Mouse (Mus musculus) embryonic facial prominence, embryonic 11.5 days (tissue): ENCODE results near the gene Ablim1. TPM values are rescaled to one million over a fixed set of nuclear protein-coding genes. Genes with fewer than 3 reads are reported as not detected.
A peak's percentile ranks its signal among the peaks of the same experiment; 100 is the strongest.

ENCODE experiments used
- ATAC-seq: fragments of 200-750 bp; cut with Nextera tagmentation; replicated peaks from 2 replicates; pipeline ENCODE4 v1.8.0; 2017; ENCODE audit warnings: low read depth; ENCODE audit not compliant: insufficient number of reproducible peaks, low FRiP score, low TSS enrichment
- DNase-seq: peaks from one replicate; pipeline ENCODE4 v3.0.0-alpha.2; 2015; ENCODE audit warnings: low spot score
- H3K27ac ChIP-seq: fragments of 300-500 bp; sonication (generic); replicated peaks from 2 replicates; pipeline ENCODE4 v1.5.1; 2014; ENCODE audit warnings: mild to moderate bottlenecking, low read depth, low read length, control low read depth
- H3K27me3 ChIP-seq: fragments of 300-500 bp; sonication (generic); 2 replicates; pipeline ENCODE4 v1.6.1; 2014; ENCODE audit warnings: mild to moderate bottlenecking, low read length, moderate library complexity, mixed read lengths; ENCODE audit not compliant: control insufficient read depth, insufficient read depth
- H3K36me3 ChIP-seq: fragments of 300-500 bp; sonication (generic); replicated peaks from 2 replicates; pipeline ENCODE4 v1.6.1; 2014; ENCODE audit warnings: low read depth, mild to moderate bottlenecking, low read length, moderate library complexity, mixed read lengths; ENCODE audit not compliant: control insufficient read depth, insufficient read depth
- H3K4me1 ChIP-seq: fragments of 300-500 bp; sonication (generic); 2 replicates; pipeline ENCODE4 v1.6.1; 2014; ENCODE audit warnings: low read length, mixed read lengths; ENCODE audit not compliant: control insufficient read depth, insufficient read depth
- H3K4me2 ChIP-seq: fragments of 300-500 bp; sonication (generic); 2 replicates; pipeline ENCODE4 v1.6.1; 2014; ENCODE audit warnings: low read depth, mild to moderate bottlenecking, control low read depth, low read length, moderate library complexity
- H3K4me3 ChIP-seq: fragments of 300-500 bp; sonication (generic); 2 replicates; pipeline ENCODE4 v1.5.1; 2014; ENCODE audit warnings: low read depth, low read length, control low read depth
- H3K9ac ChIP-seq: fragments of 300-500 bp; sonication (generic); replicated peaks from 2 replicates; pipeline ENCODE4 v1.6.1; 2014; ENCODE audit warnings: mild to moderate bottlenecking, control low read depth, low read length
- H3K9me3 ChIP-seq: fragments of 300-500 bp; sonication (generic); replicated peaks from 2 replicates; pipeline ENCODE4 v1.6.1; 2016; ENCODE audit warnings: mild to moderate bottlenecking, low read length, inconsistent platforms, mixed read lengths; ENCODE audit not compliant: control insufficient read depth
- WGBS: fragments of 180-500 bp; shearing (Covaris S2); extraction: QIAGEN DNeasy Blood & Tissue Kit; methylation state at CpG from one replicate; pipeline ENCODE4 v1.1.7; 2014; 5-methylcytosine and 5-hydroxymethylcytosine counted together
- polyA plus RNA-seq: library from polyadenylated mRNA; unstranded; fragments of >200 nt; fragmentation: Nextera tagmentation; extraction: Ambion mirVana; gene quantifications from 2 replicates; pipeline ENCODE4 v1.2.1, GENCODE M21; 2014

Gene Ablim1
- polyA plus RNA-seq, 1 experiment from 2014 or later, result 22.8 TPM

DNA sequence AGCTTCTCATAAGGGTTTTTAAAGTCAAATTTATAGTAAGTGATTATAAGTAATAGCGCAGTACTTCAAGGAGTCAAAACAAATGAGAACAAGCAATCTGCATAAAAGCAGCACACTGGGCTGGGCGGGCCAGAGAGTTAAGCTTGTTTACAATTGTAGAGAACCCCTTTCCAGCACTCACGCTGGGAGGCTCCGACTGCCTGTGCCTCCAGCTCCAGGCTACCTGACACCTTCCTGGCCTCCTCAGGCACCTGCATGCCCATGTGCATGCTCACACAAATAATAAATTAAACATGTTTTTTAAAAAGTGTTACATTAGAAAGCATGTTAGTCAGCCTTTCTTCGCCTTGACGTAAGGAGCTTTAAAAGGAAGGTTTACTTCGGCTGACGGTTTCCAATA lies 20.4 kb upstream of the Ablim1 start:
- DNase-seq (no peak), ATAC-seq (no peak)
- no peak overlapping the region for H3K9ac ChIP-seq
- H3K4me3 ChIP-seq, result no peak overlapping the region
- H3K27ac ChIP-seq, result no peak overlapping the region
- WGBS, result 45% methylated on average over 8 of the region's 8 CpGs
- H3K27me3 ChIP-seq, result no peaks in the 10 kb centered on the region
- H3K4me1 ChIP-seq, result no peaks in the 10 kb centered on the region
- H3K36me3 ChIP-seq, result no peaks in the 10 kb centered on the region
- no peaks in the 10 kb centered on the region for H3K9me3 ChIP-seq
- no peak overlapping the region for H3K4me2 ChIP-seq

DNA sequence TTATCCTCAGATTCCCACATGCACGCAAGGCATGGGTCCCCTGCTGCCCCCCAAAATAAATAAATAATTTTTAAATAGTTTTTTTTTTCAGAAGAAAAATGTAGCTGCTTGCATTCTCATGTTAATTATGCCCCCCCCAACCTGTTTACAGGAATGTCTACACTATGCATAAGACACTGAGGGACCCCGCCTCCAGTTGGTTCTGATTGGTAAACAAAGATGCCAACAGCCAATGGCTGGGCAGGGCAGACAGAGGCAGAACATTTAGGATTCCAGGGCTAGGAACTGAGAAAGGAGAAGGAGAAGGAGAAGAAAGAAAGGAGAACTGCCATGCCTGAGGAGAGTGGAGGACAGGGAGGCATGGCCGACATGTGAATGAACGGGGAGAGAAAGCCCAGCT lies 18.6 kb upstream of the Ablim1 start:
- Histone ChIP-seq H3K27ac (no peak overlapping the region), H3K4me2 (no peak overlapping the region), H3K4me3 (no peak overlapping the region), H3K36me3 (no peaks in the 10 kb centered on the region), H3K9me3 (no peaks in the 10 kb centered on the region), H3K4me1 (no peaks in the 10 kb centered on the region), H3K9ac (no peak overlapping the region), H3K27me3 (no peaks in the 10 kb centered on the region)
- DNase-seq, result no peak
- 83% methylated on average over 4 of the region's 4 CpGs for WGBS
- ATAC-seq, result no peak

DNA sequence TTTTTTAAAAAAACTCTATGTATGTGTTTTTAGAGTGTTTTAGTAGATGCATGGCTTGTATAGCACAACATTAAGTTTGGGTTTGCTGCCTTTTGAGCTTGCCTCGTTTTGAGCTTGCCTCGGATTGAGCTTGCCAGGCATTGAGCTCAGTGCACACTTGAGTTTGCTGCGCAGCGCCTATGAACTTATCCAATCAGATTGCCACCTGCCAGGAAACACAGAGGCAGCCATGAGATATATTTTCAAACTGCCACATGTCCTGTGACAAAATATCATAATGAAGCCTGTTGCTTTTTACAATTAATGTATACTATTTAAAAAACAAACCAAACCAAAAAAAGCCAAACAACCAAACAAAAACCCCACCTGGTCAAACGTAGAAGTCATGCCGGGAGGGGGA lies 16.5 kb upstream of the Ablim1 start:
- no peak overlapping the region for H3K4me3 ChIP-seq
- H3K27me3 ChIP-seq, result no peaks in the 10 kb centered on the region
- no peaks in the 10 kb centered on the region for H3K9me3 ChIP-seq
- no peak overlapping the region for H3K4me2 ChIP-seq
- no peak overlapping the region for H3K9ac ChIP-seq
- 85% methylated on average over 6 of the region's 6 CpGs for WGBS
- no peak overlapping the region for H3K27ac ChIP-seq
- DNase-seq, result no peak
- H3K36me3 ChIP-seq, result no peaks in the 10 kb centered on the region
- H3K4me1 ChIP-seq, result no peaks in the 10 kb centered on the region
- ATAC-seq, result no peak

DNA sequence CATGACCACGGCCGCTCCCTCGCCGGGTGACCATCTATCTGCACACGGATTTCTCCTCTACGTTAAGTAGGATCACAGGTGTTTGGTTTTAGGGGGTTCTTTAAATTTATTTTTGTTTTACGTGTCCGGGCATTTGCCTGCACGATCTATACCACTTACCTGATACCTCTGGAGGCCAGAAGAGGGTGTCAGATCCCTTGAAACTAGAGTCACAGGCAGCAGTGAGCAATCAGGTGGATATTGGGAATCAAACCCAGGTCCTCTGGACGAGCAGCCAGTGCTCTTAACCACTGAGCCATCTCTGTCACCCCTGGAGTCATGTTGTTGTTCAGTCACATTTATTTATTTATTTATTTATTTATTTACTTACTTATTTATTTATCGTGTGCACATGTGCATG lies 15.6 kb upstream of the Ablim1 start:
- DNase-seq (no peak), ATAC-seq (no peak)
- H3K4me3 ChIP-seq, result no peak overlapping the region
- no peaks in the 10 kb centered on the region for H3K4me1 ChIP-seq
- no peaks in the 10 kb centered on the region for H3K36me3 ChIP-seq
- WGBS, result 73% methylated on average over 11 of the region's 11 CpGs
- H3K27me3 ChIP-seq, result no peaks in the 10 kb centered on the region
- H3K9ac ChIP-seq, result no peak overlapping the region
- no peak overlapping the region for H3K27ac ChIP-seq
- no peak overlapping the region for H3K4me2 ChIP-seq
- H3K9me3 ChIP-seq, result no peaks in the 10 kb centered on the region

DNA sequence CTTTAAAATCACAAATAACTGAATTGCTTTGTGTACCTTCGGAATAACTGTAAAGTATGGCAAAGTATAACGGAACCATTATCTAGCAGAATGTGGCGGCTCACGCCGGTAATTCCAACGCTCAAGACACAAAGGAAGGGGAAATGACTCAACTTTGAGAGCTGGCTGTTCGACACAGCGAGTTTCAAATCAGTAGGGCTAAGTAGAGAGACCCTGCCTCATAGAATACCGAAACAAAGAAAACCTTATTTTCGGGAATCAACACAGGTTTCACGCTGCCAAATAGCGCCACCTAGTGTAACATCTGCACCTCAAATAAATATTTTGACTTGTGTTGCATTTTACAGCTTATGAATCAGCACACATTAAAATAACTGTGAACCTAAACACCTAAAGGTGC lies 14.1 kb upstream of the Ablim1 start:
- WGBS, result 59% methylated on average over 12 of the region's 12 CpGs
- no peak for ATAC-seq
- Histone ChIP-seq H3K27me3 (no peaks in the 10 kb centered on the region), H3K9me3 (no peaks in the 10 kb centered on the region), H3K4me1 (no peaks in the 10 kb centered on the region), H3K4me3 (no peak overlapping the region), H3K36me3 (no peaks in the 10 kb centered on the region), H3K9ac (no peak overlapping the region), H3K4me2 (no peak overlapping the region), H3K27ac (no peak overlapping the region)
- peak; percentile 63 for DNase-seq

DNA sequence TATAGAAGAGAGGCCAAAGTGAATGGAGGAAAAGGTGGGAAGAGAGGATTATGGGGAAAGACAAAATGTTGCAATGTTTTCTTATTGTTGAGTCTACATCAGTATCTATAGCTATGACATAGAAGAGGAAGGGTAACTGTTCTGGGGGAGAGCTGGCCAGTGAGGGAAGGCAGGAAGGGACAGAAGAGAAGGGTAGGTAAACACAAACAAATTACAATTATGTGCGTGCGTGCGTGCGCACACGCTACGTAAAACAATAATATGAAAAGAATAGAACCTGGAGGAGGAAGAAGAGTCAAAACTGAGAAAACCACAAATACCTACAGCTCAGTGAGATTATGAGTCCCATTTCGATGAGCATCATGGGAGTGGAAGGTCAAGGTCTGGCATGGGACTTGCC lies 13.6 kb upstream of the Ablim1 start:
- ATAC-seq, result no peak
- H3K27ac ChIP-seq, result no peak overlapping the region
- no peaks in the 10 kb centered on the region for H3K4me1 ChIP-seq
- H3K4me3 ChIP-seq, result no peak overlapping the region
- no peaks in the 10 kb centered on the region for H3K9me3 ChIP-seq
- no peak overlapping the region for H3K4me2 ChIP-seq
- H3K27me3 ChIP-seq, result no peaks in the 10 kb centered on the region
- H3K36me3 ChIP-seq, result no peaks in the 10 kb centered on the region
- WGBS, result 95% methylated on average over 7 of the region's 7 CpGs
- DNase-seq, result no peak
- H3K9ac ChIP-seq, result no peak overlapping the region

DNA sequence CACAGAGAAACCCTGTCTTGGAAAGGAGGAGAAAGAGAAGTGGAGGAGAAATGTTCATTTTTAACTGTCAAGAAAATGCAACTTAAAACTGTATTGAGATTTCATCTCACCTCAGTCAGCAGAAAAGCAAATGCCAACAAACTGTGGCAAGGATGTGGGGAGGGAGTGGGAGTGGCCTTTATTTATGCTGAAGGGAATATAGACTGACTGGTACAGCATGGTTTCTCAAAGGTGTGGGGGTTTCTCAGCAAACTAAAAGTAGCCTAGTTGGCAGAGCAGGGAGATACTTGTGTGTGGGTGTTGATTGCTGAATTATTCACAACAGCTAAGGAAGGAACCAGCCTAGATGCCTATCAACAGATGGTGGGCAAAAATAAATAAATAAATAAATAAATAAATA lies 13.0 kb upstream of the Ablim1 start:
- no peaks in the 10 kb centered on the region for H3K36me3 ChIP-seq
- H3K27ac ChIP-seq, result no peak overlapping the region
- H3K4me3 ChIP-seq, result no peak overlapping the region
- DNase-seq (no peak), ATAC-seq (no peak)
- no peaks in the 10 kb centered on the region for H3K9me3 ChIP-seq
- H3K9ac ChIP-seq, result no peak overlapping the region
- H3K4me2 ChIP-seq, result no peak overlapping the region
- no peaks in the 10 kb centered on the region for H3K27me3 ChIP-seq
- no peaks in the 10 kb centered on the region for H3K4me1 ChIP-seq

DNA sequence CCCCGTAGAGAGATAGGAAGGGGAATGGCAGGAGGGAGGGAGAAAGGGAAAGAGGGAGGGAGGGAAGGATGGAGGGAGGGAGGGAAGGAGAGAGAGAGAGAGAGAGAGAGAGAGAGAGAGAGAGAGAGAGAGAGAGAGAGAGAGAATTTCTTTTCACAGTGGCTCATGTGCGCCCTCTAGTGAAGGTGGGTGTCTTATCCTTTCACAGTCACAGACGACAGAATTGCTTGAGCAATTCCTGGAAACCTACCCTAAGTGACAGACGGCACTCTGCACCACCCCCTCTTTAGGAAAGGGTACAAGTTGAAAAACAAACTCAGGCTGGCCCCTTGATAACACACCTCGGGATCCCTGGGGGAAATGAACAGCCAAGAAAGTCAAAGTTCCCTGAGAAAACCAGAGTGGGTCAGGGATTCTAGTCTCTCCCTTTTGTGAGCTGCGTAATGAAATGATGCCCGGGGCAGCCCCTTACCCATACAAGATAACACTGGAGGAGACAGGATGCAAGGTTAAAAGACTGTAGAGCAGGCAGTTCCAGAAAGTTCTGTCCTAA lies 11.1 kb upstream of the Ablim1 start:
- Histone ChIP-seq H3K36me3 (no peaks in the 10 kb centered on the region), H3K27me3 (no peaks in the 10 kb centered on the region), H3K9ac (no peak overlapping the region), H3K9me3 (no peaks in the 10 kb centered on the region), H3K4me2 (no peak overlapping the region), H3K27ac (no peak overlapping the region), H3K4me1 (no peaks in the 10 kb centered on the region), H3K4me3 (no peak overlapping the region)
- DNase-seq, result peak; percentile 80
- ATAC-seq, result no peak
- 31% methylated on average over 7 of the region's 7 CpGs for WGBS
